Mouse (Mus musculus) brain, embryonic 14.5 days (tissue): ENCODE data around the gene Ccdc141.

Experiments used
- CTCF ChIP-seq: fragments of 200-500 bp; IDR thresholded peaks from 2 replicates; pipeline ENCODE4 v1.5.1; 2012; ENCODE audit warnings: inconsistent platforms, mild to moderate bottlenecking, moderate library complexity, borderline replicate concordance; ENCODE audit not compliant: insufficient read depth, insufficient read length; ENCODE audit errors: extremely low read depth
- POLR2A ChIP-seq: fragments of 200-500 bp; IDR thresholded peaks from 2 replicates; pipeline ENCODE4 v1.6.1; 2012; ENCODE audit warnings: mild to moderate bottlenecking, inconsistent platforms, borderline replicate concordance; ENCODE audit not compliant: poor library complexity, insufficient read depth, insufficient read length, severe bottlenecking; ENCODE audit errors: extremely low read depth

- TF ChIP-seq POLR2A: no peak
- no peak for TF ChIP-seq CTCF
Measured at GRCm38 (mm10) chr2:77011981-77012380, 158.5 kb downstream of the Ccdc141 start.
